Mouse (Mus musculus): ENCODE results near the gene Met. TPM values are rescaled to one million over a fixed set of nuclear protein-coding genes. Genes with fewer than 3 reads are reported as not detected.

The Met gene
- 6.7 and 7.7 TPM in 2 replicates for polyA plus RNA-seq (2015; fragmentation: Nextera tagmentation; extraction: Ambion mirVana)

DNA sequence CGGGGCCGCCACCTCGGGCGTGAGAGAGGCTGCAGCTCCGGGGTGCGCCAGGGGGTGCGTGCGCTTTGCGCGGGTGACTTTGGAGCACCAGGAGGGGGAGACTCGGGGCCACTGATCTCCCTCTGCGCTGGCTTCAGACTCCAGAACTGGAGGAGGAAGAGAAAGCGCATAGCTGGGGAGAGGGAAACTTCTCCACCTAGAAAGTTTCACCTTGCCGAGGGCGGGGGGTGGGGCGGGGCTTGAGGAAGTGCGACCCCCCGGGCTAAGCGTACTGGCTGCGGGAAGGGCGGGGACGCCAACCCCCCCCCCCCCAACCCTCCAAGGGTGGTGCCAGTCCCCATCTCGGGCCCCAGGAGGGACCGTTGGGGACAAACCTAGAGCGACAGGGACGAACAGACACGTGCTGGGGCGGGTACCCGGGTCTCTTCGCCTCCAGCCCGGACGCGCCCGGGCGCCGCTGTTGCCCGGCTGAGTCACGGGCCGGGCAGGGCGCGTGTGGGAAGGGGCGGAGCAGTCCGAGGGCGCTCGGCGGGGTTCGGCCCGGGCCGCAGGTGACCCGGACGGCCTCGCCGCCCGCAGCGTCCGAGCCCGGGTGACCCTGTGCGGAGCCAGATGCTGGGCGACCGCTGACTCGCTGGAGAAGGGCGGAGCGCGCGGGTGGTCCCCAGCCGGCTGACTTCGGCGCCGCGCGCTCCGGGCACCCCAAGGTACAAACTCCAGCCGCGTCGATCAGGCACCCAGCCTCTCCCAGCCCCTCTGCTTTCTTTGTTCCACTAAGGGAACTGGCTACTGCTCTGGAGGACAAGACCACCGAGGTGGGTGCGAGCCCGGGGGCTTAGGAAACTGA, at the start of gene Met:
TSS of gene Met (plus strand) at position 367 of the 847 bp plus-strand sequence.
- peak within 1 kb of the TSS; percentile 70 for H3K4me3 ChIP-seq (ENCODE audit: low read depth, low read length)
- peak within 1 kb of the TSS; percentile 88 for H3K27ac ChIP-seq (ENCODE audit: low read depth, low read length)
- no peaks in the 10 kb centered on the region for H3K27me3 ChIP-seq (replicated peaks; ENCODE audit: control insufficient read depth, insufficient read depth, low read length)
- peak within 1 kb of the TSS; percentile 75 for H3K9ac ChIP-seq (ENCODE audit: low read depth, low read length)
- H3K4me2 ChIP-seq (replicated peaks; ENCODE audit: low read depth): peak within 1 kb of the TSS; percentile 95
- H3K36me3 ChIP-seq (ENCODE audit: control insufficient read depth, insufficient read depth): no peaks in the 10 kb centered on the region
- no peaks in the 10 kb centered on the region for H3K9me3 ChIP-seq (ENCODE audit: control insufficient read depth)
- under 1% methylated on average over 76 of the region's 78 CpGs for WGBS
- peak; percentile 79 for TF ChIP-seq CTCF (IDR thresholded peaks at IDR 0.05; ENCODE audit: low read depth)
- ATAC-seq: peak; percentile 93
- H3K4me1 ChIP-seq (replicated peaks; ENCODE audit: control insufficient read depth, insufficient read depth, low read length): no peaks in the 10 kb centered on the region

DNA sequence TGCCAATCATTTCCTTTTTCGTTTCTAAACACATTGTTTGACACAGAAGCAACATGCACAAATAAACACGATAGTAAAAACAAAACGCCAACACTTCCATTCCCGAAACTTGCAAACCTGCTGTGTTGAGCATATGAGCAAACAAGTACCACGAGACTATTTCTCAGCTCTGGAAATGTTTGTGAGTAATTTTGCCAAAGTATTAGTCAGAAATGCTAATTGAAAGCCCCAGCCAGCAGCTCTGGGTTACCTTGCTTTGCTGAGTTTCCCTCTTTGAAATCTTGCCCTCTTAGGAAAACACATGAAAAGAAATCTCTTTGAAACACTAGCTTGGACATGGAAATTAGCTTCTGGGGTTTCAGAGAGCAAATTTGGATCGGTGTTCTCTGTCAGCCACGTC, 45.4 kb upstream of the Met start:
- H3K4me3 ChIP-seq (ENCODE audit: low read depth, low read length): no peak overlapping the region
- no peaks in the 10 kb centered on the region for H3K4me1 ChIP-seq (replicated peaks; ENCODE audit: control insufficient read depth, insufficient read depth, low read length)
- H3K9me3 ChIP-seq (ENCODE audit: control insufficient read depth): no peaks in the 10 kb centered on the region
- WGBS: 82% methylated on average over 7 of the region's 7 CpGs
- no peaks in the 10 kb centered on the region for H3K27me3 ChIP-seq (replicated peaks; ENCODE audit: control insufficient read depth, insufficient read depth, low read length)
- no peak for TF ChIP-seq CTCF (IDR thresholded peaks at IDR 0.05; ENCODE audit: low read depth)
- no peaks in the 10 kb centered on the region for H3K36me3 ChIP-seq (ENCODE audit: control insufficient read depth, insufficient read depth)
- no peak overlapping the region for H3K9ac ChIP-seq (ENCODE audit: low read depth, low read length)
- no peak overlapping the region for H3K27ac ChIP-seq (ENCODE audit: low read depth, low read length)
- H3K4me2 ChIP-seq (replicated peaks; ENCODE audit: low read depth): no peak overlapping the region
- no peak for ATAC-seq

GRCm38 (mm10) chr6:17422432-17422831, 41.2 kb upstream of the Met start:
- Histone ChIP-seq H3K4me3 (ENCODE audit: low read depth, low read length) (no peak overlapping the region), H3K4me1 (replicated peaks; ENCODE audit: control insufficient read depth, insufficient read depth, low read length) (no peaks in the 10 kb centered on the region), H3K36me3 (ENCODE audit: control insufficient read depth, insufficient read depth) (no peaks in the 10 kb centered on the region), H3K27me3 (replicated peaks; ENCODE audit: control insufficient read depth, insufficient read depth, low read length) (no peaks in the 10 kb centered on the region), H3K9ac (ENCODE audit: low read depth, low read length) (no peak overlapping the region), H3K9me3 (ENCODE audit: control insufficient read depth) (no peaks in the 10 kb centered on the region), H3K4me2 (replicated peaks; ENCODE audit: low read depth) (no peak overlapping the region), H3K27ac (ENCODE audit: low read depth, low read length) (no peak overlapping the region)
- no peak for TF ChIP-seq CTCF (IDR thresholded peaks at IDR 0.05; ENCODE audit: low read depth)
- ATAC-seq: no peak
- 95% methylated on average over 1 of the region's 1 CpGs for WGBS

DNA sequence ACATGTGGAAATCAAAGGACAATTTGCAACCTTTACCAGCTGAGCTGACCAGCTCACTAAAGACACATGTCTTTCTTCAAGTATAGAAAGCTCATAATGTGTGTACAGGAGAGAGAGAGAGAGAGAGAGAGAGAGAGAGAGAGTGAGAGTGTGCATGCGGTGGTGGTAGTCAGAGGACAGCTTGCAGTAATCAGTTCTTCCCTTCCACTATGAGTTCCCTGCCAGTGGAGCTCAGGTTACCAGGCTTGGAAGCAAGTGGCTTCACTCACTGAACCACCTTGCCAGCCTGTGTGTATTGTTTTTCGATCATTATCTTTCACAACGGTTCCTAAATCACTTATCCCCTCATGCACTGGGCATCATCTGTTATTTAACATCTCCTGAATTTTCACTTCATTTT, 34.6 kb upstream of the Met start:
- no peak overlapping the region for H3K4me3 ChIP-seq (ENCODE audit: low read depth, low read length)
- no peaks in the 10 kb centered on the region for H3K9me3 ChIP-seq (ENCODE audit: control insufficient read depth)
- H3K4me1 ChIP-seq (replicated peaks; ENCODE audit: control insufficient read depth, insufficient read depth, low read length): no peaks in the 10 kb centered on the region
- TF ChIP-seq CTCF (IDR thresholded peaks at IDR 0.05; ENCODE audit: low read depth): no peak
- no peak for ATAC-seq
- H3K4me2 ChIP-seq (replicated peaks; ENCODE audit: low read depth): no peak overlapping the region
- no peak overlapping the region for H3K27ac ChIP-seq (ENCODE audit: low read depth, low read length)
- 71% methylated on average over 3 of the region's 3 CpGs for WGBS
- no peaks in the 10 kb centered on the region for H3K27me3 ChIP-seq (replicated peaks; ENCODE audit: control insufficient read depth, insufficient read depth, low read length)
- H3K36me3 ChIP-seq (ENCODE audit: control insufficient read depth, insufficient read depth): no peaks in the 10 kb centered on the region
- no peak overlapping the region for H3K9ac ChIP-seq (ENCODE audit: low read depth, low read length)

- no peak for ATAC-seq
- Histone ChIP-seq H3K36me3 (ENCODE audit: control insufficient read depth, insufficient read depth) (no peaks in the 10 kb centered on the region), H3K4me1 (replicated peaks; ENCODE audit: control insufficient read depth, insufficient read depth, low read length) (no peaks in the 10 kb centered on the region), H3K27me3 (replicated peaks; ENCODE audit: control insufficient read depth, insufficient read depth, low read length) (no peaks in the 10 kb centered on the region), H3K4me2 (replicated peaks; ENCODE audit: low read depth) (no peak overlapping the region), H3K27ac (ENCODE audit: low read depth, low read length) (no peak overlapping the region), H3K9ac (ENCODE audit: low read depth, low read length) (no peak overlapping the region), H3K9me3 (ENCODE audit: control insufficient read depth) (no peaks in the 10 kb centered on the region), H3K4me3 (ENCODE audit: low read depth, low read length) (no peak overlapping the region)
- no peak for TF ChIP-seq CTCF (IDR thresholded peaks at IDR 0.05; ENCODE audit: low read depth)
- WGBS: 76% methylated on average over 3 of the region's 3 CpGs
Observed at GRCm38 (mm10) chr6:17429611-17430010, 34.0 kb upstream of the Met start.

DNA sequence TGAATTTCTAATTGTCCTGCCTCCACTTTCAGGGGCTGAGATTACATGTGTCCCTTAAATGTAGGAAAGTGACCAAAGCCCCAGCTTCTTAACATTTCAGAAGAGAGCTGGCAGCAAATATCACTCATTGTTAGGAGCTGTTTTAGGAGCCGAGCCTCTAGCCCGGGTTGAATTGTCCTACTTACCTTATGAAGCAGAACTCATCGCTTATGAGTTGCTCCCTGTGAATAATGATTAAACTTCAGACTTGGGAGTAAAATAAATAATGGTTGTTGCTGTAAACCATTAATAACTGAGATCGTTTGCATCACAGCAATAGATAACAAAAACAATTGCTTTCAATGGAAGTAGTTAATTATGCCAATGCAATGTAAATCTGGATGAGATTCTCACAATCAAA, 20.3 kb upstream of the Met start:
- no peaks in the 10 kb centered on the region for H3K4me1 ChIP-seq (replicated peaks; ENCODE audit: control insufficient read depth, insufficient read depth, low read length)
- H3K4me3 ChIP-seq (ENCODE audit: low read depth, low read length): no peak overlapping the region
- no peaks in the 10 kb centered on the region for H3K36me3 ChIP-seq (ENCODE audit: control insufficient read depth, insufficient read depth)
- no peak overlapping the region for H3K27ac ChIP-seq (ENCODE audit: low read depth, low read length)
- no peak overlapping the region for H3K9ac ChIP-seq (ENCODE audit: low read depth, low read length)
- H3K4me2 ChIP-seq (replicated peaks; ENCODE audit: low read depth): no peak overlapping the region
- H3K9me3 ChIP-seq (ENCODE audit: control insufficient read depth): no peaks in the 10 kb centered on the region
- WGBS: 76% methylated on average over 4 of the region's 4 CpGs
- no peak for TF ChIP-seq CTCF (IDR thresholded peaks at IDR 0.05; ENCODE audit: low read depth)
- ATAC-seq: no peak
- H3K27me3 ChIP-seq (replicated peaks; ENCODE audit: control insufficient read depth, insufficient read depth, low read length): no peaks in the 10 kb centered on the region

Data from intestine, postnatal 0 days (tissue).